ENCODE assay signal across 25 mouse cellular contexts in genomic region chr15:99585741-99586140, GRCm38 (mm10). TPM values are rescaled to one million over a fixed set of nuclear protein-coding genes. Genes with fewer than 3 reads are reported as not detected.
DNase-seq lines count a peak whose midpoint lies in the region; TF ChIP-seq lines count a peak whose summit lies in the region.
"Had no signal": no experiment of that assay in that cellular context is flagged by ENCODE, and none has a peak within 500 bp of the region (broad histone marks: within the 10 kb centered on the region; RNA-seq: fewer than 3 reads in every experiment).

No protein-coding gene starts in this region.

- peak overlapping the region; percentile 21 for H3K4me3 ChIP-seq in C2C12 (ENCODE audit: insufficient read depth, poor library complexity, severe bottlenecking)
- no peak overlapping the region for H3K4me3 ChIP-seq in embryonic facial prominence, embryonic 10.5 days
- H3K4me3 ChIP-seq: heart, adult 2 months; intestine, embryonic 15.5 days had no signal

- WGBS in embryonic facial prominence, embryonic 10.5 days = 61% methylated on average over 6 of the region's 6 CpGs

- no peak overlapping the region for H3K27ac ChIP-seq in embryonic facial prominence, embryonic 10.5 days (replicated peaks)
- H3K27ac ChIP-seq: embryonic facial prominence, embryonic 12.5 days; heart, adult 2 months; heart, embryonic 15.5 days; hindbrain, embryonic 14.5 days; intestine, embryonic 15.5 days had no signal

- H3K9me3 ChIP-seq in embryonic facial prominence, embryonic 10.5 days = no peaks in the 10 kb centered on the region
- H3K9me3 ChIP-seq: embryonic facial prominence, embryonic 12.5 days; heart, embryonic 15.5 days; intestine, embryonic 15.5 days had no signal

- no peaks in the 10 kb centered on the region for H3K27me3 ChIP-seq in C2C12 (ENCODE audit: control insufficient read depth, insufficient read depth, insufficient read length)
- H3K27me3 ChIP-seq in embryonic facial prominence, embryonic 10.5 days (replicated peaks; ENCODE audit: low read depth, poor library complexity, severe bottlenecking) = peaks cover 100% of the 10 kb centered on the region

- no peaks in the 10 kb centered on the region for H3K36me3 ChIP-seq in C2C12 (ENCODE audit: control insufficient read depth, insufficient read depth)
- no peaks in the 10 kb centered on the region for H3K36me3 ChIP-seq in embryonic facial prominence, embryonic 10.5 days (replicated peaks)
- H3K36me3 ChIP-seq: embryonic facial prominence, embryonic 12.5 days; heart, embryonic 15.5 days; intestine, embryonic 15.5 days had no signal

- H3K4me1 ChIP-seq in embryonic facial prominence, embryonic 10.5 days = peaks cover 45% of the 10 kb centered on the region

- peaks cover 19% of the 10 kb centered on the region for H3K79me2 ChIP-seq in C2C12 (ENCODE audit: control insufficient read depth, insufficient read depth)

- peak; percentile 74 for DNase-seq in adrenal gland, adult 2 months
- DNase-seq in adrenal gland, postnatal 14 days = no peak
- DNase-seq in adrenal gland, postnatal 10 days = peak; percentile 32
- no peak for DNase-seq in embryonic facial prominence, embryonic 10.5 days (ENCODE audit: low spot score)
- DNase-seq in right cerebral cortex, postnatal 14 days = no peak
- DNase-seq in layer of hippocampus, postnatal 25 days (ENCODE audit: extremely low spot score in 1 of 2, low spot score in 1 of 2) = no peak
- DNase-seq: B cell, adult 2 months; cerebellum, adult 11 months; cerebellum, adult 8-10 months; cerebellum, postnatal 14 days; embryo, embryonic 11 days; gastrocnemius, postnatal 14 days; heart, adult 2 months; heart, postnatal 14 days; kidney, adult 18-20 months had no signal

- H3ac ChIP-seq in C2C12 (ENCODE audit: control insufficient read depth, insufficient read length, low read depth) = no peak overlapping the region

- peaks cover 5% of the 10 kb centered on the region for H3K79me3 ChIP-seq in C2C12 (ENCODE audit: low read depth)

- TF ChIP-seq CTCF in C2C12 (IDR thresholded peaks at IDR 0.05; ENCODE audit: control insufficient read depth, insufficient read depth, insufficient read length) = no peak

TF ChIP-seq in C2C12, 6 proteins besides CTCF, POLR2A, EP300 and RAD21:
- peak; percentile 66 for TF ChIP-seq MYOD1 (IDR thresholded peaks at IDR 0.05; ENCODE audit: control insufficient read depth, insufficient read length, low read depth)
- no peak for TF ChIP-seq USF1 (IDR thresholded peaks at IDR 0.05; ENCODE audit: low read depth)
- peak; percentile 81 for TF ChIP-seq MAX (IDR thresholded peaks at IDR 0.05)
- no peak for TF ChIP-seq MYOG (IDR thresholded peaks at IDR 0.05; ENCODE audit: control insufficient read depth, extremely low read depth, insufficient read length)
- TF ChIP-seq FOSL1 (IDR thresholded peaks at IDR 0.05; ENCODE audit: insufficient read depth, low read length, poor library complexity, severe bottlenecking) = peak; percentile 90

RNA-seq across cellular contexts. Expression of gene Aqp5, which starts 4.8 kb away (rescaled TPM):
- total RNA-seq in adrenal gland, adult 2 months (2021) = 1 to 10 TPM; 1.1 to 3.4 TPM
- 0.86 and 1.6 TPM in 2 replicates for polyA plus RNA-seq in adrenal gland, adult 2 months (2012; rRNA removed)
- 2.1 and 2.3 TPM in 2 replicates for total RNA-seq in adrenal gland, postnatal 14 days (2021)
- 395 TPM for polyA plus RNA-seq in C2C12 (2012; fragmentation: generic; extraction: Trizol)
- 1 to 10 TPM in 1 of 2 experiments, under 1 TPM in 1; 0.61 to 1.6 TPM for total RNA-seq in adrenal gland, postnatal 10 days (2021)
- 0.10 TPM in 1 of 2 replicates, not detected in the other for polyA plus RNA-seq in embryonic facial prominence, embryonic 10.5 days (2016; fragmentation: Nextera tagmentation; extraction: Ambion mirVana)
- under 1 TPM in 1 of 2 experiments, not detected in 1; 0.15 TPM for total RNA-seq in layer of hippocampus, postnatal 25 days (2021)
- total RNA-seq: common myeloid progenitor, adult 5-6 weeks; gastrocnemius, postnatal 14 days; hematopoietic stem cell, adult 5-6 weeks had no signal

RNA-seq across cellular contexts. Expression of gene Aqp2, which starts 6.9 kb away (rescaled TPM):
- total RNA-seq in adrenal gland, adult 2 months (2021) = 1 to 10 TPM in 1 of 2 experiments, under 1 TPM in 1; 0.81 to 3.5 TPM
- 0.40 and 0.59 TPM in 2 replicates for polyA plus RNA-seq in adrenal gland, adult 2 months (2012; rRNA removed)
- 1.4 and 1.7 TPM in 2 replicates for total RNA-seq in adrenal gland, postnatal 14 days (2021)
- 0.18 TPM for polyA plus RNA-seq in C2C12 (2012; fragmentation: generic; extraction: Trizol)
- total RNA-seq in adrenal gland, postnatal 10 days (2021) = 1 to 10 TPM in 1 of 2 experiments, under 1 TPM in 1; 0.33 to 1.4 TPM
- polyA plus RNA-seq in embryonic facial prominence, embryonic 10.5 days (2016; fragmentation: Nextera tagmentation; extraction: Ambion mirVana) = not detected in 2 replicates
- total RNA-seq in layer of hippocampus, postnatal 25 days (2021) = under 1 TPM in 1 of 2 experiments, not detected in 1; 0.20 TPM
- total RNA-seq: common myeloid progenitor, adult 5-6 weeks; gastrocnemius, postnatal 14 days; heart, postnatal 14 days; hematopoietic stem cell, adult 5-6 weeks had no signal
- polyA plus RNA-seq: embryonic facial prominence, embryonic 12.5 days; forebrain, embryonic 11.5 days; forebrain, embryonic 16.5 days; heart, embryonic 11.5 days; heart, embryonic 15.5 days; hindbrain, embryonic 14.5 days; intestine, embryonic 15.5 days had no signal

RNA-seq across cellular contexts. Expression of gene Aqp6, which starts 15.5 kb away (rescaled TPM):
- not detected for total RNA-seq in adrenal gland, adult 2 months (2021)
- polyA plus RNA-seq in adrenal gland, adult 2 months (2012; rRNA removed) = not detected in 2 replicates
- not detected in 2 replicates for total RNA-seq in adrenal gland, postnatal 14 days (2021)
- not detected for polyA plus RNA-seq in C2C12 (2012; fragmentation: generic; extraction: Trizol)
- not detected for total RNA-seq in adrenal gland, postnatal 10 days (2021)
- 0.10 TPM in 1 of 2 replicates, not detected in the other for polyA plus RNA-seq in embryonic facial prominence, embryonic 10.5 days (2016; fragmentation: Nextera tagmentation; extraction: Ambion mirVana)
- not detected for total RNA-seq in layer of hippocampus, postnatal 25 days (2021)
- total RNA-seq: common myeloid progenitor, adult 5-6 weeks; gastrocnemius, postnatal 14 days; heart, postnatal 14 days; hematopoietic stem cell, adult 5-6 weeks had no signal
- polyA plus RNA-seq: forebrain, embryonic 11.5 days; forebrain, embryonic 16.5 days; heart, embryonic 11.5 days; heart, embryonic 15.5 days; intestine, embryonic 15.5 days had no signal

RNA-seq across cellular contexts. Expression of gene Faim2, which starts 57.8 kb away (rescaled TPM):
- 10 to 100 TPM; 32.2 to 33.3 TPM for total RNA-seq in adrenal gland, adult 2 months (2021)
- polyA plus RNA-seq in adrenal gland, adult 2 months (2012; rRNA removed) = 8.8 and 14.3 TPM in 2 replicates
- 16.3 and 17.2 TPM in 2 replicates for total RNA-seq in adrenal gland, postnatal 14 days (2021)
- polyA plus RNA-seq in C2C12 (2012; fragmentation: generic; extraction: Trizol) = 0.68 TPM
- total RNA-seq in adrenal gland, postnatal 10 days (2021) = 10 to 100 TPM; 10.5 to 13.7 TPM
- 0.45 and 0.74 TPM in 2 replicates for polyA plus RNA-seq in embryonic facial prominence, embryonic 10.5 days (2016; fragmentation: Nextera tagmentation; extraction: Ambion mirVana)
- 100 to 1,000 TPM; 317 to 343 TPM for total RNA-seq in layer of hippocampus, postnatal 25 days (2021)
- total RNA-seq: common myeloid progenitor, adult 5-6 weeks; hematopoietic stem cell, adult 5-6 weeks had no signal

Comparison
In these comparisons a context has a peak if more than half of its experiments do, and no peak if none do; other contexts are left out.
1. DNase-seq: peak in adrenal gland, adult 2 months (single experiment) and adrenal gland, postnatal 10 days (single experiment); none in adrenal gland, postnatal 14 days (single experiment), embryonic facial prominence, embryonic 10.5 days (single experiment), right cerebral cortex, postnatal 14 days (single experiment) and layer of hippocampus, postnatal 25 days (0 of 2).